Mouse (Mus musculus) megakaryocyte, embryonic 14.5 days (primary cell): Measurements from ENCODE around the gene Zfp217. TPM values are rescaled to one million over a fixed set of nuclear protein-coding genes. Genes with fewer than 3 reads are reported as not detected.
A peak's percentile ranks its signal among the peaks of the same experiment; 100 is the strongest.

ENCODE experiments used
- H3K27me3 ChIP-seq: replicated peaks from 2 replicates; pipeline ENCODE3; 2012; ENCODE audit warnings: inconsistent platforms
- H3K36me3 ChIP-seq: replicated peaks from 2 replicates; pipeline ENCODE3; 2012; ENCODE audit warnings: low read length, inconsistent platforms, mixed read lengths
- H3K4me1 ChIP-seq: 2 replicates; pipeline ENCODE4 v1.6.1; 2012; ENCODE audit warnings: inconsistent platforms
- H3K4me3 ChIP-seq: replicated peaks from 2 replicates; pipeline ENCODE3; 2012; ENCODE audit warnings: moderate library complexity, mild to moderate bottlenecking, inconsistent platforms
- H3K9me3 ChIP-seq: 2 replicates; pipeline ENCODE4 v1.6.1; 2012; ENCODE audit warnings: inconsistent platforms
- FLI1 ChIP-seq: IDR thresholded peaks from 2 replicates; pipeline ENCODE4 v1.6.1; 2012; ENCODE audit warnings: low read length, inconsistent platforms, mixed read lengths
- GATA1 ChIP-seq: IDR thresholded peaks from 3 replicates; pipeline ENCODE4 v1.6.1; 2012; ENCODE audit warnings: mixed read lengths, low read length, inconsistent platforms, borderline replicate concordance
- polyA plus RNA-seq: library from polyadenylated mRNA; stranded (reverse); fragments of >175 nt; gene quantifications from 2 replicates; pipeline ENCODE4 v1.2.3, GENCODE M21; 2012; ENCODE audit warnings: low replicate concordance; ENCODE audit not compliant: insufficient read depth

Zfp217 gene
- polyA plus RNA-seq, 1 experiment, result 3.0 TPM

- Histone ChIP-seq H3K27me3 (no peaks in the 10 kb centered on the region), H3K9me3 (no peaks in the 10 kb centered on the region), H3K4me3 (peak overlapping the region; percentile 91), H3K36me3 (no peaks in the 10 kb centered on the region), H3K4me1 (peaks cover 64% of the 10 kb centered on the region)
- TF ChIP-seq GATA1 (no peak), FLI1 (no peak)
Observed at GRCm38 (mm10) chr2:170153421-170154271, 5.7 kb upstream of the Zfp217 start.

- Histone ChIP-seq H3K36me3 (no peaks in the 10 kb centered on the region), H3K27me3 (no peaks in the 10 kb centered on the region), H3K4me3 (peak overlapping the region; percentile 91), H3K4me1 (peaks cover 64% of the 10 kb centered on the region), H3K9me3 (no peaks in the 10 kb centered on the region)
- TF ChIP-seq GATA1, result no peak
- TF ChIP-seq FLI1, result no peak
Observed at GRCm38 (mm10) chr2:170152856-170153255, 5.0 kb upstream of the Zfp217 start.

DNA sequence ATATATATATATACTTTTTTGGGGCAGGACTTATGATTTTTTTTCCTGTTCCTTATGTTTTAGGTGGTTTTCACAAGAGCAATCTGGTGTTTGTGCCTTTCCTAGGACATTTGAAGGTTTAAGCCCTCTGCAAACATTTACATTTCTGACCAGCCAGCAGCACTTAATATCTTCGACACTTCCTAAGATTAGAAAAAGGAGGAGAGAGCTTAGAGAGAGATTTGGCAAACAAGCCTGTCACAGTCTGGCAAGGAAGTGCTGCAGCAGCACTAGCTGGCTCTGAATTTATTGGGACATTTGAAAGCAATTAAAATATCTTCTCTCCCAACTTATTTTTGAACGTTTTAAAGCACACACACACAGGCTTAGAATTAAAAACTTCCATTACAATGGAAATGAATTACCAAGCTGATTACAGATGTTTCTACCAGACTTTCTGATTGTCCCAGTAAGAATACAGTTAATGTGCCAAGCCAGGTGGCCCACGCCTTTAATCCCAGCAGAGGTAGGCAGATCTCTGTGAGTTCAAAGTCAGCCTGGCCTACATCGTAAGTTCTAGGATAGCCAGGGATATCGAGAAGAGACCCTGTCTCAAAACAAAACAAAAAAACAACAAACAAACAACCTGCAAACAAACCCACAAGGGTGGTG is 4.3 kb upstream of the Zfp217 start:
- Histone ChIP-seq H3K36me3 (no peaks in the 10 kb centered on the region), H3K4me3 (no peak overlapping the region), H3K9me3 (no peaks in the 10 kb centered on the region), H3K27me3 (no peaks in the 10 kb centered on the region), H3K4me1 (peaks cover 63% of the 10 kb centered on the region)
- no peak for TF ChIP-seq GATA1
- TF ChIP-seq FLI1, result no peak

DNA sequence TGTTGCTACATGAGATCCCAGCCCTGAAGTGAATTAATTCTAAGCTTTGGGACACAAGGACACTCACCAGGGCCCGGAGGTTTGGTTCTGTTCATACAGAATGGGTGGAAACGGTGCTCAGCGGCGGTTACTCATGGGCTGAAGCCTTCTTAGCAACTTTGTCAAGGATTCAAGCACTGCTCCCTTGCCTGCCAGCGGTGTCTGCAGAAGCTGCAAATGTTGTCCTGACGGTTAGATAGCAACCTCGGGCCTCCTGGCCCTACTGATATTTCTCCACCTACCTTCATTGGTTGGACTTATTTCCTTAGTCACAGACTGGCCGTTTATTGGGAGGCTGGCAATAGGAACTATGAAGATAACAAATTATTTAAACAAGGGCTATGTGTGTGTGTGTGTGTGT is 3.6 kb upstream of the Zfp217 start:
- Histone ChIP-seq H3K27me3 (no peaks in the 10 kb centered on the region), H3K4me3 (no peak overlapping the region), H3K4me1 (peaks cover 66% of the 10 kb centered on the region), H3K36me3 (no peaks in the 10 kb centered on the region), H3K9me3 (no peaks in the 10 kb centered on the region)
- TF ChIP-seq GATA1 (no peak), FLI1 (no peak)

- Histone ChIP-seq H3K27me3 (no peaks in the 10 kb centered on the region), H3K4me1 (peaks cover 66% of the 10 kb centered on the region), H3K4me3 (no peak overlapping the region), H3K9me3 (no peaks in the 10 kb centered on the region), H3K36me3 (no peaks in the 10 kb centered on the region)
- no peak for TF ChIP-seq GATA1
- no peak for TF ChIP-seq FLI1
Observed at GRCm38 (mm10) chr2:170148828-170149227, 925 bp upstream of the Zfp217 start.

DNA sequence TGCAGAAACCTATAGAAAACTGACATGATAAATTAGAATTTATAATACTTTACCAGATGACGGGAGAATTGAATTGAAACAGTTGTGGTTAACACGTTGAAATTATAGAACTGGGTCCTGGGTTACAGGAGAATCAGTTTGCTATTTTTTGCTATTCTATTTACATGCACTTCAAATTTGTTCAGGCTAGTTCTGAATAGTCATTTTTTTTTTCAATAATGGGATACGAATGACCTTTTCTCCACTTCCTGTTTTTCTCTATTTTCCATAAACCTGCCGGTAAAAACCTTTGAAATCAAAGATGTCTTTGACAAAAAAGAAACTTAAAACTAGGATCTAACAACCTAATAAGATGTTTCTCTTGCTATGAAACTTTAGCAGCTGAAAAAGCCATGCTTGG is 733 bp downstream of the Zfp217 start:
- peaks cover 3% of the 10 kb centered on the region for H3K36me3 ChIP-seq
- peaks cover 51% of the 10 kb centered on the region for H3K4me1 ChIP-seq
- no peaks in the 10 kb centered on the region for H3K27me3 ChIP-seq
- no peak for TF ChIP-seq FLI1
- no peak for TF ChIP-seq GATA1
- no peaks in the 10 kb centered on the region for H3K9me3 ChIP-seq
- H3K4me3 ChIP-seq, result peak overlapping the region; percentile 88

DNA sequence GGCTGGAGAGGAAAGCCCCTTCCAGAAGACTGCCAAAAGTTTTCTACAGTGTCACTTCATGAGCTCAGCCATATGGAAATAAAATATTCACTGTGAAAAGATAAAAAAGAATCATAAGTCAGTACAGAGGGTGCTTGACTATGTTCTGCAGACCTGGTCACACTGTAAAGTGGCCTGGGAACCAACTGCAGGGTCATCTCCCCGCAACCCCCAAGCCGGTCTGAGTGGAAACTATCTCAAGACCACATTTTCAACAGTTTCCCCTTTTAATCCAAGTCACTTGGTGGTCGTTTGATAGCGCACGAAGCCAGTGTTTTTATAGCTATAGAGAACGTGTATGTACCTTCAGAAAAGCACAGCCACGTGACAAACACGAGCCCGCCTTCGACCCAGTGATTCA is 3.6 kb downstream of the Zfp217 start:
- Histone ChIP-seq H3K27me3 (no peaks in the 10 kb centered on the region), H3K4me3 (no peak overlapping the region), H3K9me3 (no peaks in the 10 kb centered on the region), H3K4me1 (peaks cover 42% of the 10 kb centered on the region), H3K36me3 (peaks cover 3% of the 10 kb centered on the region)
- TF ChIP-seq GATA1 (no peak), FLI1 (no peak)

DNA sequence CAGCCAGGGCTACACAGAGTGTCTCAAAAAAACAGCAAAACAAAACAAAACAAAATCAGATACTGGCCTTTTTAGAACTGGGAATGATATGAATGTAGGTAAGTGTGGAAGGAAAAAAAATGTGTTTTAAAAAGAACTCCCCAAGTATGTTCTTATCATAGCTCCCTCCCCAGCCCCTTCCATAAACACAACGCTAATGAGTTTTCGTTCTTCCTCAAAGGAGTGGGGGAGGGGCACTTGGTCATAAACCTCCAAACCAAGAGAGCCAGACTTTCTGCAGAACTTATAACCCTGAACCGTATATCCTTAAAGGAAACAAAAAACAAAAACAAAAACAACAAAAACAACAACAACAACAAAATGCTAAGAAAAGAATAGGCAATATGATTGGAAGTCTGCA is 4.0 kb downstream of the Zfp217 start:
- no peak for TF ChIP-seq FLI1
- no peak for TF ChIP-seq GATA1
- Histone ChIP-seq H3K36me3 (peaks cover 3% of the 10 kb centered on the region), H3K9me3 (no peaks in the 10 kb centered on the region), H3K27me3 (no peaks in the 10 kb centered on the region), H3K4me1 (peaks cover 42% of the 10 kb centered on the region), H3K4me3 (no peak overlapping the region)

DNA sequence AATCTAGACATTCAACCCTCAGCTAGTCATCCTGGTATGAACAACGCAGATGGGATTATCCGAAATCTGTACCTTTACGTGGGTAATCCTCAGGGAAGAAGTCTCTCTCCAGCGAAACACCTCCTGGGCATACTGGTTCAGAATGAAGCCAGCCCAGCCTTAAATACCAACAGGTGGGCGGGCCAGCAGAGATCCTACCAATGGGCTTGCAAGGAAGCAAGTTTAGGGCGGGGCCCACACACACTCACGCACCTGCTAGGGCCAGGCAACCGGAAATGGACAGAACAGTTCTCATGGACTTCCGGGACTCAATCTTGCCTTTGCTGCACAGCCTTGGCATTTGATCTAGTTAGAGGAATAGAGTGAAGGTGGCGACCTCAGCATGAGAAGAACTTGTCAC is 5.4 kb downstream of the Zfp217 start:
- Histone ChIP-seq H3K36me3 (peaks cover 3% of the 10 kb centered on the region), H3K27me3 (no peaks in the 10 kb centered on the region), H3K4me3 (no peak overlapping the region), H3K9me3 (no peaks in the 10 kb centered on the region), H3K4me1 (peaks cover 38% of the 10 kb centered on the region)
- TF ChIP-seq FLI1, result no peak
- TF ChIP-seq GATA1, result no peak

DNA sequence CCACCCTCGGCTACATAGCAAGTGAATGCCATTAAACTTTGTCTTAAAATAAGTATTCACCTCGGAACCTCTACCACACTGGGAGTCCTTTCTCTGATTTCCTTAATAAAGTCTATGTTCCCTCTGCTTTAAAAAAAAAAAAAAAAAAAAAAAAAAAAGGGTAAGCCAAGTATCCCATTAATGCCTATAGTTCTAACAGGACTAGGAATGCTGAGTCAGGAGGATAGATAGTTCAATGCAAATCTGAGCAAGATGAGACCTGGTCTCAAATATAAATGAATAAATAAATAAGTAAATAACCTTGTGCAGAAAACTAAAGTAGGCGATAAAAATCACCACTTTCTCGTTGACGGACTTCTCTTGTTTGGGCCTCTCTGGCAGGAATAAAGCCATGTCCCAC is 6.4 kb downstream of the Zfp217 start:
- H3K27me3 ChIP-seq, result no peaks in the 10 kb centered on the region
- no peaks in the 10 kb centered on the region for H3K9me3 ChIP-seq
- H3K4me3 ChIP-seq, result no peak overlapping the region
- H3K36me3 ChIP-seq, result peaks cover 3% of the 10 kb centered on the region
- no peak for TF ChIP-seq GATA1
- no peak for TF ChIP-seq FLI1
- peaks cover 41% of the 10 kb centered on the region for H3K4me1 ChIP-seq
